In the genomic region with DNA sequence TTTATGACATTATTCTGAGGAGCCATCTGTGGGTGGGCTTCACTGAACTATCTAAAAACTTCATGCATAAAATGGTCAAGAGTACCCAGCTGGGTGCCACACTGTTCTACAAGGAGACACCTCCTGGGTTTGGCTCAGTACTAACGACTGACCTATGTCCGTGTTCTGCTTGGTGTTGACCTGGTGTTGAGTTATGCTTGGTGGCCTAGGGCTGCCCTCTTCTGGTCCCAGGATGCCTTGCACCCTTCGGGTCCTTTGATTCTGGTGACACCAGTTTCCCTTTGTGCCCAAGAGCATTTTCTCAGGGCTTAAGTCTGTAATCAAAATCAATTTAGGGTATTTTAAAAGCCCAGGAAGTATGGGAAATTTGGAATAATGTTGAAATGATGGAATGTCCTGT, we compare ENCODE assay signal across 9 mouse cellular contexts. TPM values are rescaled to one million over a fixed set of nuclear protein-coding genes. Genes with fewer than 3 reads are reported as not detected.
DNase-seq lines count a peak whose midpoint lies in the region; ATAC-seq and TF ChIP-seq lines count a peak whose summit lies in the region.
"Had no signal": no experiment of that assay in that cellular context is flagged by ENCODE, and none has a peak within 500 bp of the region (broad histone marks: within the 10 kb centered on the region; RNA-seq: fewer than 3 reads in every experiment).

No protein-coding gene starts in this region.

- no peaks in the 10 kb centered on the region for H3K4me1 ChIP-seq in testis, adult 2 months (ENCODE audit: control insufficient read depth, insufficient read depth, low read length)

- H3K27ac ChIP-seq in testis, adult 2 months (ENCODE audit: control insufficient read depth, insufficient read depth, low read depth, low read length), result no peak overlapping the region

- TF ChIP-seq CTCF in testis, adult 2 months (IDR thresholded peaks at IDR 0.05; ENCODE audit: control insufficient read depth, insufficient read depth, insufficient replicate concordance, low read depth, low read length), result peak; percentile 64; the same call in 1 of the 2 replicates

- no peak for TF ChIP-seq POLR2A in testis, adult 2 months (IDR thresholded peaks at IDR 0.05; ENCODE audit: control insufficient read depth, low read depth, low read length)

- no peaks in the 10 kb centered on the region for H3K36me3 ChIP-seq in testis, adult 2 months (ENCODE audit: control insufficient read depth, insufficient read depth, low read length)

- DNase-seq in gastrocnemius, adult 18-20 months (ENCODE audit: low spot score), result peak; percentile 72
- DNase-seq in gastrocnemius, postnatal 4 days (ENCODE audit: low spot score in 2 of 2), result no peak
- DNase-seq in testis, postnatal 14 days (ENCODE audit: low spot score), result no peak
- DNase-seq in cerebellum, adult 9-10 months, result peak; percentile 68
- DNase-seq in induced T-regulatory cell, adult 2 months (ENCODE audit: low read depth), result peak; percentile 28
- DNase-seq in lung, postnatal 4 days, result peak; percentile 39 to 43

- no peak for ATAC-seq in megakaryocyte, adult 5-6 weeks (ENCODE audit: poor library complexity, severe bottlenecking)

- no peaks in the 10 kb centered on the region for H3K27me3 ChIP-seq in testis, adult 2 months (ENCODE audit: control insufficient read depth, insufficient read depth, low read length)

- no peak overlapping the region for H3K4me3 ChIP-seq in testis, adult 2 months (ENCODE audit: control insufficient read depth, low read depth, low read length)

RNA-seq across cellular contexts. Expression of gene Cacna1s, which starts 23.5 kb away (rescaled TPM):
- total RNA-seq in gastrocnemius, adult 18-20 months (2021), result 1,000 to 10,000 TPM in 1 of 2 experiments, 100 to 1,000 TPM in 1; 824 to 1,030 TPM
- total RNA-seq in gastrocnemius, postnatal 4 days (2021), result 100 to 1,000 TPM; 330 to 336 TPM
- 16.5 and 19.4 TPM in 2 replicates for polyA plus RNA-seq in testis, adult 2 months (2012; rRNA removed)
- total RNA-seq in megakaryocyte, adult 5-6 weeks (2015), result 0.05 TPM in 1 of 2 replicates, not detected in the other
- total RNA-seq in megakaryocyte, adult 5-6 weeks (2017), result not detected in 2 replicates

RNA-seq across cellular contexts. Expression of gene Ascl5, which starts 25.5 kb away (rescaled TPM):
- total RNA-seq in gastrocnemius, adult 18-20 months (2021), result not detected
- not detected for total RNA-seq in gastrocnemius, postnatal 4 days (2021)
- polyA plus RNA-seq in testis, adult 2 months (2012; rRNA removed), result not detected in 2 replicates
- total RNA-seq in megakaryocyte, adult 5-6 weeks (2015), result not detected in 2 replicates
- total RNA-seq in megakaryocyte, adult 5-6 weeks (2017), result not detected in 2 replicates
- total RNA-seq: layer of hippocampus, postnatal 36 days had no signal

RNA-seq across cellular contexts. Expression of gene Kif21b, which starts 55.1 kb away (rescaled TPM):
- under 1 TPM; 0.53 to 0.74 TPM for total RNA-seq in gastrocnemius, adult 18-20 months (2021)
- total RNA-seq in gastrocnemius, postnatal 4 days (2021), result 1 to 10 TPM; 1.9 TPM
- 23.9 and 35.6 TPM in 2 replicates for polyA plus RNA-seq in testis, adult 2 months (2012; rRNA removed)
- 41.1 and 48.0 TPM in 2 replicates for total RNA-seq in megakaryocyte, adult 5-6 weeks (2015)
- total RNA-seq in megakaryocyte, adult 5-6 weeks (2017), result 36.3 and 46.1 TPM in 2 replicates

Comparison
In these comparisons a context has a peak if more than half of its experiments do, and no peak if none do; other contexts are left out.
1. DNase-seq: peak in gastrocnemius, adult 18-20 months (single experiment), cerebellum, adult 9-10 months (single experiment), induced T-regulatory cell, adult 2 months (single experiment) and lung, postnatal 4 days (2 of 2); none in gastrocnemius, postnatal 4 days (0 of 2) and testis, postnatal 14 days (single experiment).
2. RNA of gene Cacna1s, which starts 23.5 kb away (total RNA-seq): 824 to 1,030 TPM in gastrocnemius, adult 18-20 months and 330 to 336 TPM in gastrocnemius, postnatal 4 days; 0.05 TPM in megakaryocyte, adult 5-6 weeks; every median in the first group is over 100 times any median in the second.
3. RNA of gene Kif21b, which starts 55.1 kb away (total RNA-seq): 36.3 to 48.0 TPM in megakaryocyte, adult 5-6 weeks; 1.9 TPM in gastrocnemius, postnatal 4 days and 0.53 to 0.74 TPM in gastrocnemius, adult 18-20 months; every median in the first group is over 10 times any median in the second.